In genomic region chr9:108827454-108827853, GRCm38 (mm10) we compare ENCODE assay signal across 8 mouse cellular contexts. TPM values are rescaled to one million over a fixed set of nuclear protein-coding genes. Genes with fewer than 3 reads are reported as not detected.
DNase-seq lines count a peak whose midpoint lies in the region; ATAC-seq and TF ChIP-seq lines count a peak whose summit lies in the region.

No protein-coding gene starts in this region.

- no peak for ATAC-seq in heart, embryonic 16.5 days (replicated peaks; ENCODE audit: extremely low read depth, insufficient read depth, low FRiP score)
- no peak for ATAC-seq in intestine, embryonic 15.5 days
- ATAC-seq in midbrain, embryonic 16.5 days, result no peak

- WGBS in heart, embryonic 16.5 days, result 10% methylated on average over 34 of the region's 34 CpGs
- 9% methylated on average over 34 of the region's 34 CpGs for WGBS in intestine, embryonic 15.5 days
- 11% methylated on average over 34 of the region's 34 CpGs for WGBS in midbrain, embryonic 16.5 days

- no peaks in the 10 kb centered on the region for H3K36me3 ChIP-seq in heart, embryonic 16.5 days (ENCODE audit: control insufficient read depth, insufficient read depth)
- H3K36me3 ChIP-seq in intestine, embryonic 15.5 days, result no peaks in the 10 kb centered on the region
- H3K36me3 ChIP-seq in midbrain, embryonic 16.5 days (ENCODE audit: control insufficient read depth, insufficient read depth, low read length), result peaks cover 33% of the 10 kb centered on the region

- TF ChIP-seq POLR2A in cortical plate, adult 2 months (IDR thresholded peaks at IDR 0.05; ENCODE audit: extremely low read depth, insufficient read depth, low read length), result no peak

- peaks cover 89% of the 10 kb centered on the region for H3K27me3 ChIP-seq in heart, embryonic 16.5 days (ENCODE audit: control insufficient read depth, insufficient read depth, low read length)
- peaks cover 86% of the 10 kb centered on the region for H3K27me3 ChIP-seq in intestine, embryonic 15.5 days (replicated peaks)
- H3K27me3 ChIP-seq in midbrain, embryonic 16.5 days (ENCODE audit: control insufficient read depth, insufficient read depth, low read depth, low read length), result no peaks in the 10 kb centered on the region; the same call in 1 of the 2 replicates

- H3K4me1 ChIP-seq in heart, embryonic 16.5 days (ENCODE audit: control insufficient read depth, insufficient read depth, low read length), result peaks cover 18% of the 10 kb centered on the region
- H3K4me1 ChIP-seq in cortical plate, adult 2 months (ENCODE audit: control insufficient read depth, insufficient read depth, low read length), result no peaks in the 10 kb centered on the region; the same call in none of the 2 replicates
- peaks cover 25% of the 10 kb centered on the region for H3K4me1 ChIP-seq in intestine, embryonic 15.5 days (replicated peaks)
- peaks cover 45% of the 10 kb centered on the region for H3K4me1 ChIP-seq in midbrain, embryonic 16.5 days (ENCODE audit: control insufficient read depth, insufficient read depth, low read length)

- H3K4me2 ChIP-seq in heart, embryonic 16.5 days (ENCODE audit: low read depth, low read length), result peak overlapping the region; percentile 91
- peak overlapping the region; percentile 92 for H3K4me2 ChIP-seq in intestine, embryonic 15.5 days (replicated peaks)
- peak overlapping the region; percentile 94 for H3K4me2 ChIP-seq in midbrain, embryonic 16.5 days (ENCODE audit: low read length)

- H3K27ac ChIP-seq in heart, embryonic 16.5 days (ENCODE audit: low read length), result no peak overlapping the region
- H3K27ac ChIP-seq in cortical plate, adult 2 months (ENCODE audit: insufficient read depth, low read length), result no peak overlapping the region
- H3K27ac ChIP-seq in intestine, embryonic 15.5 days, result no peak overlapping the region
- H3K27ac ChIP-seq in midbrain, embryonic 16.5 days (ENCODE audit: low read length), result no peak overlapping the region

- no peaks in the 10 kb centered on the region for H3K9me3 ChIP-seq in heart, embryonic 16.5 days (replicated peaks; ENCODE audit: control insufficient read depth, low read length)
- no peaks in the 10 kb centered on the region for H3K9me3 ChIP-seq in intestine, embryonic 15.5 days
- H3K9me3 ChIP-seq in midbrain, embryonic 16.5 days (replicated peaks; ENCODE audit: control insufficient read depth, low read length, poor library complexity, severe bottlenecking), result no peaks in the 10 kb centered on the region

- H3K4me3 ChIP-seq in heart, embryonic 16.5 days (ENCODE audit: low read length), result peak overlapping the region; percentile 53
- H3K4me3 ChIP-seq in cortical plate, adult 2 months (ENCODE audit: insufficient read depth, low read length), result peak overlapping the region; percentile 62; the same call in 1 of the 2 replicates
- H3K4me3 ChIP-seq in intestine, embryonic 15.5 days (replicated peaks), result peak overlapping the region; percentile 42
- peak overlapping the region; percentile 77 for H3K4me3 ChIP-seq in midbrain, embryonic 16.5 days (ENCODE audit: low read depth, low read length)

- no peak for TF ChIP-seq CTCF in cortical plate, adult 2 months (IDR thresholded peaks at IDR 0.05; ENCODE audit: extremely low read depth, insufficient read depth, low read length)

- H3K9ac ChIP-seq in heart, embryonic 16.5 days (ENCODE audit: low read length), result no peak overlapping the region
- 0 out of 2 replicates have a peak overlapping the region, but pooled peaks have one; percentile 13 for H3K9ac ChIP-seq in intestine, embryonic 15.5 days
- peak overlapping the region; percentile 93 for H3K9ac ChIP-seq in midbrain, embryonic 16.5 days (ENCODE audit: low read depth, low read length)

- DNase-seq in heart, adult 11 months, result no peak
- no peak for DNase-seq in cerebellum, adult 11 months
- DNase-seq in cerebellum, postnatal 25 days, result no peak
- DNase-seq in urinary bladder, adult 2 months (ENCODE audit: low spot score), result no peak

RNA-seq across cellular contexts. Expression of gene Celsr3, which starts 1.3 kb away (rescaled TPM):
- 0.05 and 0.13 TPM in 2 replicates for polyA plus RNA-seq in heart, embryonic 16.5 days (2015; fragmentation: Nextera tagmentation; extraction: Ambion mirVana)
- polyA plus RNA-seq in cortical plate, adult 2 months (2012; rRNA removed), result 74.3 and 75.8 TPM in 2 replicates
- 0.64 and 1.3 TPM in 2 replicates for polyA plus RNA-seq in intestine, embryonic 15.5 days (2015; fragmentation: Nextera tagmentation; extraction: Ambion mirVana)
- polyA plus RNA-seq in midbrain, embryonic 16.5 days (2015; fragmentation: Nextera tagmentation; extraction: Ambion mirVana), result 12.7 and 16.4 TPM in 2 replicates
- polyA plus RNA-seq in urinary bladder, adult 2 months (2012; rRNA removed), result 0.19 and 0.23 TPM in 2 replicates

RNA-seq across cellular contexts. Expression of gene Nckipsd, which starts 19.3 kb away (rescaled TPM):
- 10.0 and 14.5 TPM in 2 replicates for polyA plus RNA-seq in heart, embryonic 16.5 days (2015; fragmentation: Nextera tagmentation; extraction: Ambion mirVana)
- polyA plus RNA-seq in cortical plate, adult 2 months (2012; rRNA removed), result 65.0 and 66.8 TPM in 2 replicates
- 10.4 and 12.0 TPM in 2 replicates for polyA plus RNA-seq in intestine, embryonic 15.5 days (2015; fragmentation: Nextera tagmentation; extraction: Ambion mirVana)
- polyA plus RNA-seq in midbrain, embryonic 16.5 days (2015; fragmentation: Nextera tagmentation; extraction: Ambion mirVana), result 33.2 and 51.7 TPM in 2 replicates
- 10.2 and 11.7 TPM in 2 replicates for polyA plus RNA-seq in urinary bladder, adult 2 months (2012; rRNA removed)

RNA-seq across cellular contexts. Expression of gene Slc26a6, which starts 25.6 kb away (rescaled TPM):
- polyA plus RNA-seq in heart, embryonic 16.5 days (2015; fragmentation: Nextera tagmentation; extraction: Ambion mirVana), result 7.6 and 7.8 TPM in 2 replicates
- polyA plus RNA-seq in cortical plate, adult 2 months (2012; rRNA removed), result 15.9 and 20.8 TPM in 2 replicates
- 36.1 and 43.3 TPM in 2 replicates for polyA plus RNA-seq in intestine, embryonic 15.5 days (2015; fragmentation: Nextera tagmentation; extraction: Ambion mirVana)
- polyA plus RNA-seq in midbrain, embryonic 16.5 days (2015; fragmentation: Nextera tagmentation; extraction: Ambion mirVana), result 17.5 and 19.0 TPM in 2 replicates
- 9.7 and 9.8 TPM in 2 replicates for polyA plus RNA-seq in urinary bladder, adult 2 months (2012; rRNA removed)

RNA-seq across cellular contexts. Expression of gene Ip6k2, which starts 43.9 kb away (rescaled TPM):
- 27.2 and 31.0 TPM in 2 replicates for polyA plus RNA-seq in heart, embryonic 16.5 days (2015; fragmentation: Nextera tagmentation; extraction: Ambion mirVana)
- polyA plus RNA-seq in cortical plate, adult 2 months (2012; rRNA removed), result 145 and 162 TPM in 2 replicates
- polyA plus RNA-seq in intestine, embryonic 15.5 days (2015; fragmentation: Nextera tagmentation; extraction: Ambion mirVana), result 62.6 and 65.0 TPM in 2 replicates
- polyA plus RNA-seq in midbrain, embryonic 16.5 days (2015; fragmentation: Nextera tagmentation; extraction: Ambion mirVana), result 199 and 222 TPM in 2 replicates
- 77.3 and 97.8 TPM in 2 replicates for polyA plus RNA-seq in urinary bladder, adult 2 months (2012; rRNA removed)
